Mouse (Mus musculus) small intestine, adult 2 months (tissue): ENCODE measurements at regions not wholly inside any gene's neighbourhood (a gene's known extent, or its start where the extent isn't known, plus 50 kb on each side); places are given as distances from the start of the nearest gene placed in this dataset.

Experiments used
- H3K27ac ChIP-seq: fragments of 200-500 bp; 2 replicates; pipeline ENCODE4 v1.5.1; 2012; ENCODE audit warnings: low read depth, low read length, control low read depth, inconsistent platforms; ENCODE audit not compliant: insufficient read depth
- H3K27me3 ChIP-seq: fragments of 200-500 bp; 2 replicates; pipeline ENCODE4 v1.6.1; 2012; ENCODE audit warnings: mild to moderate bottlenecking, moderate library complexity, low read length, inconsistent platforms; ENCODE audit not compliant: control insufficient read depth, insufficient read depth
- H3K36me3 ChIP-seq: fragments of 200-500 bp; 2 replicates; pipeline ENCODE4 v1.6.1; 2012; ENCODE audit warnings: mild to moderate bottlenecking, low read length, control low read depth, inconsistent platforms; ENCODE audit not compliant: control insufficient read depth, insufficient read depth
- H3K4me1 ChIP-seq: fragments of 200-500 bp; 2 replicates; pipeline ENCODE4 v1.6.1; 2012; ENCODE audit warnings: low read length, inconsistent platforms, mixed read lengths; ENCODE audit not compliant: control insufficient read depth, insufficient read depth, insufficient read length
- H3K4me3 ChIP-seq: fragments of 200-500 bp; 2 replicates; pipeline ENCODE4 v1.5.1; 2012; ENCODE audit warnings: low read depth, mild to moderate bottlenecking, control low read depth, inconsistent platforms, low read length, moderate library complexity
- CTCF ChIP-seq: fragments of 200-500 bp; IDR thresholded peaks from 2 replicates; pipeline ENCODE4 v1.5.1; 2012; ENCODE audit warnings: low read depth, mild to moderate bottlenecking, control low read depth, inconsistent platforms, low read length, moderate library complexity, mixed read lengths; ENCODE audit not compliant: insufficient replicate concordance, insufficient read length; ENCODE audit errors: extremely low read depth
- POLR2A ChIP-seq: fragments of 200-500 bp; IDR thresholded peaks from 2 replicates; pipeline ENCODE4 v1.6.1; 2012; ENCODE audit warnings: low read depth, mild to moderate bottlenecking, control low read depth, inconsistent platforms, low read length, moderate library complexity
- WGBS: fragments of 180-500 bp; shearing (Covaris S2); methylation state at CpG from one replicate; pipeline ENCODE4 v1.1.7; 2018; 5-methylcytosine and 5-hydroxymethylcytosine counted together

DNA sequence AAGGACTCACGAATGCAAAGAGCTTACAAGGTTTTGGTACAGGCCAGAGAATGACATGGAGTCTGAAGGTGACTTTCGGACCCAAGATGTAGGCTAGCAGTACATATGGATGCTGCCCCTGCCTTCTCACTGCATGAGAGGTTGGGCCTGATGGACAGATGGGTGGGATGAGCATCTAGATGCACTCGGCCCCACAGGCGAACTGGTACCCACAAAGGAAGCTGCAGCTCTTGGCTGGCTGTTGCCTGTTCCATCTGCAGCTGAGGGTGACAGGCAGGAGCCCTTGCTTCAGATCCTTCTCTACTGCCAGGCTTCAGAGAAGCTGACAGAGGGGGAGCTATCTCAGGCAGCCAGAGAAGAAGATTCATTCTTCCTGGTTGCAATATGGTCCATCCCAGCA, 216.8 kb upstream of the Tas2r119 start:
- no peaks in the 10 kb centered on the region for H3K36me3 ChIP-seq
- H3K4me1 ChIP-seq, result no peaks in the 10 kb centered on the region
- TF ChIP-seq POLR2A, result no peak
- TF ChIP-seq CTCF, result no peak
- no peak overlapping the region for H3K27ac ChIP-seq
- WGBS, result 80% methylated on average over 4 of the region's 4 CpGs
- H3K4me3 ChIP-seq, result no peak overlapping the region
- no peaks in the 10 kb centered on the region for H3K27me3 ChIP-seq

- Histone ChIP-seq H3K4me3 (no peak overlapping the region), H3K27ac (no peak overlapping the region), H3K4me1 (no peaks in the 10 kb centered on the region), H3K27me3 (no peaks in the 10 kb centered on the region), H3K36me3 (no peaks in the 10 kb centered on the region)
- WGBS, result 48% methylated on average over 2 of the region's 2 CpGs
- no peak for TF ChIP-seq POLR2A
- TF ChIP-seq CTCF, result no peak
Measured at GRCm38 (mm10) chr15:31961963-31962362, 215.1 kb upstream of the Tas2r119 start.

GRCm38 (mm10) chr15:31964911-31965310, 212.2 kb upstream of the Tas2r119 start:
- Histone ChIP-seq H3K27ac (no peak overlapping the region), H3K36me3 (no peaks in the 10 kb centered on the region), H3K4me1 (no peaks in the 10 kb centered on the region), H3K27me3 (no peaks in the 10 kb centered on the region), H3K4me3 (no peak overlapping the region)
- 95% methylated on average over 6 of the region's 6 CpGs for WGBS
- TF ChIP-seq POLR2A (no peak), CTCF (no peak)

- WGBS, result 89% methylated on average over 4 of the region's 4 CpGs
- no peak overlapping the region for H3K4me3 ChIP-seq
- TF ChIP-seq POLR2A (no peak), CTCF (no peak)
- no peak overlapping the region for H3K27ac ChIP-seq
- no peaks in the 10 kb centered on the region for H3K27me3 ChIP-seq
- H3K4me1 ChIP-seq, result no peaks in the 10 kb centered on the region
- H3K36me3 ChIP-seq, result no peaks in the 10 kb centered on the region
Measured at GRCm38 (mm10) chr15:31965542-31965941, 211.5 kb upstream of the Tas2r119 start.

- no peaks in the 10 kb centered on the region for H3K27me3 ChIP-seq
- no peaks in the 10 kb centered on the region for H3K36me3 ChIP-seq
- 89% methylated on average over 7 of the region's 7 CpGs for WGBS
- no peaks in the 10 kb centered on the region for H3K4me1 ChIP-seq
- H3K4me3 ChIP-seq, result no peak overlapping the region
- TF ChIP-seq POLR2A, result no peak
- TF ChIP-seq CTCF, result no peak
- H3K27ac ChIP-seq, result no peak overlapping the region
Measured at GRCm38 (mm10) chr15:31972891-31973290, 204.2 kb upstream of the Tas2r119 start.

DNA sequence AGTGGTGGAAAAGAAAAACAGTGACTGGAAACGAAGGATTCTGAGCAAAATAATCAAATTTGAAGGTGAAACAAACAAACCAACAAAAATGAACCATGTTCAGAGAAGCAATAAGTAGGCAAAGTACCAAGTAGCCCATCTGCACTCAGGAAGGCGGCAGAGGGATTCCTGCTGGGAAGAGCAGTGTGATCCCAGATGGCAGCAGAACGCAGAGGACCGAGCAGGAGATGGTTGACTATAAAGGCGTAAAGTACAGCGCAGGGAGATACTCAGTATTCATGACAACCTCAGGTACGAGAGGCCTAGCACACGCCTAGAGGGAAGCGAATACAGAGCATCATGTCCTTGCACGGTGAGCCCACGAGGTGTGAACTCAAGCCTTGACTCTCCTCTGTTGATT, 203.2 kb upstream of the Tas2r119 start:
- TF ChIP-seq POLR2A (no peak), CTCF (no peak)
- H3K4me3 ChIP-seq, result no peak overlapping the region
- no peaks in the 10 kb centered on the region for H3K4me1 ChIP-seq
- no peaks in the 10 kb centered on the region for H3K36me3 ChIP-seq
- H3K27me3 ChIP-seq, result no peaks in the 10 kb centered on the region
- WGBS, result 86% methylated on average over 11 of the region's 11 CpGs
- H3K27ac ChIP-seq, result no peak overlapping the region

- 62% methylated on average over 4 of the region's 4 CpGs for WGBS
- H3K27me3 ChIP-seq, result no peaks in the 10 kb centered on the region
- no peaks in the 10 kb centered on the region for H3K36me3 ChIP-seq
Measured at GRCm38 (mm10) chr15:31976461-31976860, 200.6 kb upstream of the Tas2r119 start.

GRCm38 (mm10) chr15:31977563-31977962, 199.5 kb upstream of the Tas2r119 start:
- H3K27ac ChIP-seq, result no peak overlapping the region
- 84% methylated on average over 3 of the region's 3 CpGs for WGBS
- no peak for TF ChIP-seq CTCF
- no peak for TF ChIP-seq POLR2A
- no peaks in the 10 kb centered on the region for H3K27me3 ChIP-seq
- no peaks in the 10 kb centered on the region for H3K4me1 ChIP-seq
- H3K4me3 ChIP-seq, result no peak overlapping the region
- H3K36me3 ChIP-seq, result no peaks in the 10 kb centered on the region

More at GRCm38 (mm10) chr15:31976461-31976860, 200.6 kb upstream of the Tas2r119 start:
- Histone ChIP-seq H3K4me1 (no peaks in the 10 kb centered on the region), H3K4me3 (no peak overlapping the region), H3K27ac (no peak overlapping the region)
- no peak for TF ChIP-seq POLR2A
- TF ChIP-seq CTCF, result no peak

- H3K4me1 ChIP-seq, result no peaks in the 10 kb centered on the region
- 31% methylated on average over 7 of the region's 7 CpGs for WGBS
- H3K27me3 ChIP-seq, result no peaks in the 10 kb centered on the region
- TF ChIP-seq POLR2A, result no peak
- TF ChIP-seq CTCF, result no peak
- H3K36me3 ChIP-seq, result no peaks in the 10 kb centered on the region
- H3K4me3 ChIP-seq, result no peak overlapping the region
- no peak overlapping the region for H3K27ac ChIP-seq
Measured at GRCm38 (mm10) chr15:31979961-31980360, 197.1 kb upstream of the Tas2r119 start.
